Mouse (Mus musculus) MEL (cell line): ENCODE data around the gene Tmem132b. TPM values are rescaled to one million over a fixed set of nuclear protein-coding genes. Genes with fewer than 3 reads are reported as not detected.

Experiments used
- DNase-seq: peaks from one replicate; pipeline ENCODE4 v3.0.0; 2011; ENCODE audit warnings: low read depth, low spot score
- H3K27ac ChIP-seq: 2 replicates; pipeline ENCODE4 v1.5.1; 2012; ENCODE audit warnings: low read depth, mild to moderate bottlenecking, control low read depth, low read length, moderate library complexity; ENCODE audit not compliant: control insufficient read depth
- H3K27me3 ChIP-seq, 2 experiments: fragments of 150-350 bp in 1 of 2; sonication (generic) in 1 of 2; 2 replicates each; pipeline ENCODE4 v1.6.1; 2012; ENCODE audit warnings: low read length in 2 of 2, mild to moderate bottlenecking in 2 of 2, improper control_type of control experiment in 1 of 2, moderate library complexity in 1 of 2; ENCODE audit not compliant: insufficient read depth in 2 of 2, control insufficient read depth in 1 of 2
- H3K36me3 ChIP-seq, 2 experiments: 2 replicates each; pipeline ENCODE4 v1.6.1; 2012 to 2014; ENCODE audit warnings: low read length in 2 of 2, improper control_type of control experiment in 1 of 2, inconsistent platforms in 1 of 2, mild to moderate bottlenecking in 1 of 2; ENCODE audit not compliant: insufficient read depth in 2 of 2, control insufficient read depth in 1 of 2
- H3K4me1 ChIP-seq, 2 experiments: fragments of 150-350 bp in 1 of 2; sonication (generic) in 1 of 2; 2 replicates each; pipeline ENCODE4 v1.6.1; 2012; ENCODE audit warnings: low read length in 2 of 2, improper control_type of control experiment in 1 of 2, mild to moderate bottlenecking in 1 of 2; ENCODE audit not compliant: insufficient read depth in 2 of 2, control insufficient read depth in 1 of 2
- H3K4me3 ChIP-seq, 2 experiments: fragments of 150-350 bp in 1 of 2; sonication (generic) in 1 of 2; 2 replicates each; pipeline ENCODE4 v1.5.1; 2012; ENCODE audit warnings: low read depth in 2 of 2, low read length in 2 of 2, mild to moderate bottlenecking in 2 of 2, moderate library complexity in 2 of 2, control low read depth in 1 of 2, improper control_type of control experiment in 1 of 2; ENCODE audit not compliant: control insufficient read depth in 1 of 2, insufficient read depth in 1 of 2
- H3K79me2 ChIP-seq: 2 replicates; pipeline ENCODE4 v1.6.1; 2012; ENCODE audit warnings: mild to moderate bottlenecking, low read length, moderate library complexity; ENCODE audit not compliant: control insufficient read depth, poor library complexity, insufficient read depth
- H3K9ac ChIP-seq: 2 replicates; pipeline ENCODE4 v1.6.1; 2012; ENCODE audit warnings: low read depth, mild to moderate bottlenecking, control low read depth, low read length, moderate library complexity; ENCODE audit not compliant: control insufficient read depth, poor library complexity, severe bottlenecking
- H3K9me3 ChIP-seq: fragments of 150-350 bp; sonication (generic); replicated peaks from 2 replicates; pipeline ENCODE4 v1.6.1; 2012; ENCODE audit warnings: mild to moderate bottlenecking, low read length, improper control_type of control experiment, moderate library complexity; ENCODE audit not compliant: insufficient read depth
- BHLHE40 ChIP-seq: IDR thresholded peaks from 2 replicates; pipeline ENCODE4 v1.6.1; 2012; ENCODE audit warnings: low read depth, mild to moderate bottlenecking, inconsistent platforms, low read length, improper control_type of control experiment, borderline replicate concordance
- CHD2 ChIP-seq: IDR thresholded peaks from 2 replicates; pipeline ENCODE4 v1.6.1; 2011; ENCODE audit warnings: low read length, improper control_type of control experiment
- CTCF ChIP-seq, 3 experiments: IDR thresholded peaks in 2 of 3; conservative IDR thresholded peaks in 1 of 3; 2 replicates each; pipeline ENCODE4 v1.5.1; 2011 to 2012; ENCODE audit warnings: low read length in 3 of 3, low read depth in 2 of 3, mild to moderate bottlenecking in 2 of 3, improper control_type of control experiment in 1 of 3, inconsistent platforms in 1 of 3, mixed read lengths in 1 of 3, moderate library complexity in 1 of 3; ENCODE audit not compliant: control insufficient read depth in 1 of 3, insufficient read depth in 1 of 3, poor library complexity in 1 of 3, severe bottlenecking in 1 of 3
- E2F4 ChIP-seq: IDR thresholded peaks from 2 replicates; pipeline ENCODE4 v1.6.1; 2011; ENCODE audit warnings: low read depth, low read length, improper control_type of control experiment, borderline replicate concordance
- ELF1 ChIP-seq: IDR thresholded peaks from 2 replicates; pipeline ENCODE4 v1.6.1; 2014; ENCODE audit warnings: low read depth, mild to moderate bottlenecking, inconsistent platforms, low read length, improper control_type of control experiment, moderate library complexity
- GABPA ChIP-seq: IDR thresholded peaks from 2 replicates; pipeline ENCODE4 v1.6.1; 2012; ENCODE audit warnings: low read depth, mild to moderate bottlenecking, inconsistent platforms, low read length, improper control_type of control experiment, moderate library complexity
- HCFC1 ChIP-seq: IDR thresholded peaks from 2 replicates; pipeline ENCODE4 v1.6.1; 2012; ENCODE audit warnings: low read depth, mild to moderate bottlenecking, inconsistent platforms, low read length, improper control_type of control experiment, moderate library complexity
- MEF2A ChIP-seq: IDR thresholded peaks from 2 replicates; pipeline ENCODE4 v1.6.1; 2014; ENCODE audit warnings: low read depth, mild to moderate bottlenecking, inconsistent platforms, low read length, improper control_type of control experiment; ENCODE audit not compliant: poor library complexity, insufficient replicate concordance, severe bottlenecking; ENCODE audit errors: extremely low read depth
- MXI1 ChIP-seq: IDR thresholded peaks from 2 replicates; pipeline ENCODE4 v1.6.1; 2011; ENCODE audit warnings: mild to moderate bottlenecking, low read depth, low read length, improper control_type of control experiment
- POLR2AphosphoS2 ChIP-seq: IDR thresholded peaks from 2 replicates; pipeline ENCODE4 v1.6.1; 2011; ENCODE audit warnings: low read length, improper control_type of control experiment
- POLR2AphosphoS5 ChIP-seq: IDR thresholded peaks from 2 replicates; pipeline ENCODE4 v1.6.1; 2012; ENCODE audit warnings: low read depth, borderline replicate concordance, mild to moderate bottlenecking, inconsistent platforms, low read length, moderate library complexity, mixed read lengths
- RAD21 ChIP-seq: IDR thresholded peaks from 2 replicates; pipeline ENCODE4 v1.6.1; 2011; ENCODE audit warnings: mild to moderate bottlenecking, low read depth, low read length, improper control_type of control experiment
- RCOR1 ChIP-seq: IDR thresholded peaks from 2 replicates; pipeline ENCODE4 v1.6.1; 2012; ENCODE audit warnings: low read depth, mild to moderate bottlenecking, inconsistent platforms, low read length, improper control_type of control experiment
- SMC3 ChIP-seq: IDR thresholded peaks from 2 replicates; pipeline ENCODE4 v1.6.1; 2011; ENCODE audit warnings: low read depth, low read length, improper control_type of control experiment
- TAL1 ChIP-seq: IDR thresholded peaks from 2 replicates; pipeline ENCODE4 v1.6.1; 2012; ENCODE audit warnings: mild to moderate bottlenecking, inconsistent platforms, low read length, moderate library complexity, mixed read lengths
- UBTF ChIP-seq: IDR thresholded peaks from 2 replicates; pipeline ENCODE4 v1.6.1; 2012; ENCODE audit warnings: low read depth, mild to moderate bottlenecking, inconsistent platforms, low read length, improper control_type of control experiment, moderate library complexity, borderline replicate concordance; ENCODE audit not compliant: insufficient read depth
- ZC3H11A ChIP-seq: IDR thresholded peaks from 2 replicates; pipeline ENCODE4 v1.6.1; 2012; ENCODE audit warnings: low read depth, mild to moderate bottlenecking, inconsistent platforms, low read length, improper control_type of control experiment
- polyA plus RNA-seq, 2 experiments: library from polyadenylated mRNA; stranded (reverse) in 1 of 2; unstranded in 1 of 2; fragments of >175 nt in 1 of 2; fragments of >200 nt in 1 of 2; gene quantifications; 2 replicates each; pipeline versions ENCODE4 v1.2.1 to v1.2.4; 2012; ENCODE audit warnings: low replicate concordance in 2 of 2, low read depth in 1 of 2; ENCODE audit not compliant: insufficient read length in 2 of 2, insufficient read depth in 1 of 2, missing spikeins in 1 of 2
- total RNA-seq: library from RNA; depleted of rRNA; stranded (reverse); fragments of 300-350 nt; gene quantifications from 2 replicates; pipeline ENCODE4 v1.2.3, GENCODE M21; 2012

The Tmem132b gene
- total and polyA plus RNA-seq, 3 experiments, result not detected

GRCm38 (mm10) chr5:125649982-125650381 is 118.4 kb downstream of the Tmem132b start:
- no peaks in the 10 kb centered on the region for H3K27me3 ChIP-seq
- no peak for TF ChIP-seq E2F4
- TF ChIP-seq MEF2A, result no peak
- TF ChIP-seq HCFC1, result no peak
- no peak for TF ChIP-seq POLR2AphosphoS5
- TF ChIP-seq GABPA, result no peak
- TF ChIP-seq, all 39 proteins: peak for 0
- H3K9me3 ChIP-seq, result no peaks in the 10 kb centered on the region

GRCm38 (mm10) chr5:125658101-125658500 is 126.5 kb downstream of the Tmem132b start:
- no peak overlapping the region for H3K27ac ChIP-seq
- no peak for TF ChIP-seq SMC3
- no peak for TF ChIP-seq ELF1
- no peak for TF ChIP-seq MEF2A
- TF ChIP-seq RCOR1, result no peak
- TF ChIP-seq MXI1, result no peak
- TF ChIP-seq TAL1, result no peak
- no peak for TF ChIP-seq RAD21
- no peak for TF ChIP-seq POLR2AphosphoS2
- TF ChIP-seq BHLHE40, result no peak
- TF ChIP-seq ZC3H11A, result no peak
- no peak for TF ChIP-seq UBTF
- TF ChIP-seq CTCF (IDR thresholded peaks at IDR 0.05 in 2 of 3, conservative IDR thresholded peaks at IDR 0.05 in 1 of 3; ENCODE audit: control insufficient read depth in 1 of 3, insufficient read depth in 1 of 3, low read depth in 2 of 3, low read length in 3 of 3, poor library complexity in 1 of 3, severe bottlenecking in 1 of 3), result no peak
- TF ChIP-seq CHD2, result no peak
- H3K9me3 ChIP-seq, result no peaks in the 10 kb centered on the region
- no peaks in the 10 kb centered on the region for H3K79me2 ChIP-seq
- H3K36me3 ChIP-seq, result no peaks in the 10 kb centered on the region
- H3K4me1 ChIP-seq, result no peaks in the 10 kb centered on the region
- H3K9ac ChIP-seq, result no peak overlapping the region
- no peaks in the 10 kb centered on the region for H3K27me3 ChIP-seq
- DNase-seq, result no peak
- H3K4me3 ChIP-seq, result no peak overlapping the region

More at GRCm38 (mm10) chr5:125649982-125650381, 118.4 kb downstream of the Tmem132b start:
- Histone ChIP-seq H3K4me3 (no peak overlapping the region), H3K36me3 (no peaks in the 10 kb centered on the region), H3K79me2 (no peaks in the 10 kb centered on the region), H3K4me1 (no peaks in the 10 kb centered on the region), H3K9ac (no peak overlapping the region), H3K27ac (no peak overlapping the region)
- no peak for DNase-seq
